Mouse (Mus musculus) liver, postnatal 0 days (tissue): Measurements from ENCODE around the gene Mri1.

Experiments used
- CTCF ChIP-seq: sonication (generic); IDR thresholded peaks from 2 replicates; pipeline ENCODE4 v1.5.1; 2016; ENCODE audit warnings: antibody characterized with exemption, low read depth
- EP300 ChIP-seq: IDR thresholded peaks from 2 replicates; pipeline ENCODE4 v1.6.1; 2016; ENCODE audit warnings: antibody characterized with exemption, low read depth, mild to moderate bottlenecking

- TF ChIP-seq CTCF (no peak), EP300 (no peak)
These were observed 45.1 kb downstream of the Mri1 start for GRCm38 (mm10) chr8:84211881-84212563.
